Mouse (Mus musculus): Measurements from ENCODE around the gene Abi2. TPM values are rescaled to one million over a fixed set of nuclear protein-coding genes. Genes with fewer than 3 reads are reported as not detected.

The Abi2 gene
- polyA plus RNA-seq, 1 experiment from 2014 or later: 15.5 TPM

DNA sequence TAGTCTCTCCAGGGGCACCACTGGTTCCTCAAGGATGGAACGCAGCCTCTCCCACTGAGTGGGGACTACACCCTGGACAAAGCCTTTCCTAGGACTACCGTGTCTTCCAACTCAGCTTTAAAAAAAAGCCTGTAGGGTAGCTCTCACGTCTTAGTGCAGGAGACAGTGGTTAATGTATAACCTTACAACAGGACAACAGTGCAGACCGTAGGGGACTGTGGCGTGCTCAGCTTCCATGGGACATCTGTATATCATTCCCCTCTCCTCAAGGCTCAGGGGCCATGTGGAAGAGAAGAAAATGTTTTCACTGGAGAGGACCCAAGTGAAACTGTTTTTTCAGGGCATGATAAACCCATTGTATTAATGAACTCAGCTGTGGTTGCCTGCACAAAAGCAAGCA lies 83.0 kb downstream of the Abi2 start:
- no peaks in the 10 kb centered on the region for H3K4me1 ChIP-seq (replicated peaks)
- H3K4me2 ChIP-seq (replicated peaks): no peak overlapping the region
- WGBS: 65% methylated on average over 5 of the region's 5 CpGs
- no peak overlapping the region for H3K9ac ChIP-seq
- peaks cover 18% of the 10 kb centered on the region for H3K36me3 ChIP-seq
- no peak overlapping the region for H3K27ac ChIP-seq
- no peak overlapping the region for H3K4me3 ChIP-seq (replicated peaks)
- no peaks in the 10 kb centered on the region for H3K27me3 ChIP-seq (replicated peaks)
- H3K9me3 ChIP-seq: no peaks in the 10 kb centered on the region
- peak; percentile 49; the same call in 1 of the 2 replicates for ATAC-seq

DNA sequence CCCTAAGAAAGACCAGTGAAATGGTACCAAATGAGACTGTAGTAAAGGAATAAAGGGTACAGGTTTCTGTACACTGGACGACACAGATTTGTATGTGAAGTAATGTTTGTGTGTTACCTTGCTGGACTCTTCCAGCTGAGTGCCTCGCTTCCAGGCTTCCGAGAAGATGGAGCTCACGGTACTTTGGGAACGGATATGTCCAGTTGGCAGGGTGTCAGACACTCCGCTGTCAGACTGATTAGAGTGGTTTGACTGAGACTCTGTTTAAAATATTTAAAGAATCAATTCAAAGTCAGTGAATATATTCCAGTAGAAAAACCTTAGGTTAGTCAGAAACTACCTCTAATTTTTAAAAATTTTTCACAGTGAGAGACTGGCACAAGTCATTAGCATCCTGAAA lies 84.0 kb downstream of the Abi2 start:
- H3K36me3 ChIP-seq: peaks cover 18% of the 10 kb centered on the region
- H3K4me1 ChIP-seq (replicated peaks): no peaks in the 10 kb centered on the region
- H3K9me3 ChIP-seq: no peaks in the 10 kb centered on the region
- no peak overlapping the region for H3K4me2 ChIP-seq (replicated peaks)
- no peak overlapping the region for H3K27ac ChIP-seq
- WGBS: 88% methylated on average over 6 of the region's 6 CpGs
- ATAC-seq: no peak
- H3K4me3 ChIP-seq (replicated peaks): no peak overlapping the region
- no peak overlapping the region for H3K9ac ChIP-seq
- H3K27me3 ChIP-seq (replicated peaks): no peaks in the 10 kb centered on the region

DNA sequence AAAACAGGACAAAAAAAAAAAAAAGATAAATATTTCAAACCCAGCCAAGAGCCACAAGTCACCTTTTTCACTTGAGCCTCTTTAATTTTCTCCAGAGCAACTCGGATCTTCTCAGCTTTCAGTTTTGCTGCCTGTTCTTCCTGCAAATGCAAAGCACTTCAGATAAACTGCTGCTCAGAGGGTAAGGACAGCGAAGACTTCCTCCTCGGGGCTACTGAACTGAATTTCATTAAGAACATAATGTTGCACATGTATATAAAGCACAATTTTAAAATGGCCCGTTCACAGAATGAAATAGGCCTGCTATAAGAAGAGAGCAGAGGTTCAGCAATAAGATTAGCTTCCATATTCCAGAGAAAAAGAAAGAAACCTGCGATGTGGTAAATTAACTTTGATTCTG lies 94.0 kb downstream of the Abi2 start:
- no peak overlapping the region for H3K27ac ChIP-seq
- WGBS: 72% methylated on average over 5 of the region's 5 CpGs
- ATAC-seq: no peak
- H3K4me1 ChIP-seq (replicated peaks): no peaks in the 10 kb centered on the region
- H3K9me3 ChIP-seq: no peaks in the 10 kb centered on the region
- H3K4me2 ChIP-seq (replicated peaks): no peak overlapping the region
- H3K9ac ChIP-seq: no peak overlapping the region
- H3K36me3 ChIP-seq: 0 out of 2 replicates have a peak, but pooled peaks cover 7% of the 10 kb centered on the region
- no peak overlapping the region for H3K4me3 ChIP-seq (replicated peaks)
- H3K27me3 ChIP-seq (replicated peaks): no peaks in the 10 kb centered on the region

GRCm38 (mm10) chr1:60510584-60510983 lies 101.2 kb downstream of the Abi2 start:
- no peaks in the 10 kb centered on the region for H3K4me1 ChIP-seq (replicated peaks)
- no peaks in the 10 kb centered on the region for H3K9me3 ChIP-seq
- H3K9ac ChIP-seq: no peak overlapping the region
- WGBS: 49% methylated on average over 2 of the region's 2 CpGs
- no peaks in the 10 kb centered on the region for H3K27me3 ChIP-seq (replicated peaks)
- H3K36me3 ChIP-seq: no peaks in the 10 kb centered on the region
- H3K27ac ChIP-seq: no peak overlapping the region
- ATAC-seq: no peak
- H3K4me2 ChIP-seq (replicated peaks): no peak overlapping the region
- H3K4me3 ChIP-seq (replicated peaks): no peak overlapping the region

GRCm38 (mm10) chr1:60530107-60530506 lies 120.7 kb downstream of the Abi2 start:
- Histone ChIP-seq H3K36me3 (peaks cover 13% of the 10 kb centered on the region), H3K4me1 (replicated peaks) (no peaks in the 10 kb centered on the region), H3K9ac (no peak overlapping the region), H3K27ac (no peak overlapping the region), H3K27me3 (replicated peaks) (no peaks in the 10 kb centered on the region), H3K9me3 (no peaks in the 10 kb centered on the region), H3K4me3 (replicated peaks) (no peak overlapping the region), H3K4me2 (replicated peaks) (no peak overlapping the region)
- WGBS: 88% methylated on average over 6 of the region's 6 CpGs
- ATAC-seq: no peak

DNA sequence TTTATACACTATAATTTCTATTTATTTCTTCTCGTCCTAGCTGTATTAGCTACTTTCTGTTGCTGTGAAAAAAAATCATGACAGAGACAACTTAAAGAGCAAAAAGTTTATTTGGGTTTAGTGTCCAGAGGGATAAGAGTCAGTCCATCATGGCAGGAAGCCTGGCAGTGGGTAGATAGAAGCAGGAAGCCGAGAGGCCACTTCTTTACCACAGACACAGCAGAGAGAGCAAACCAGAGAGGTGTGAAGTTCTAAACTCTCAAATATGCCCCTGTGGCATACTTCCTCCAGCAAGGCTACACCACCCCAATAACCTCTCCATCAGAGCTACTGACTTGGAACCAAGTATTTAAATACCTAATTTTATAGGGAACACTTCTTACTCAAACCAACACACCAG lies 121.2 kb downstream of the Abi2 start:
- H3K9ac ChIP-seq: no peak overlapping the region
- no peak overlapping the region for H3K27ac ChIP-seq
- H3K27me3 ChIP-seq (replicated peaks): no peaks in the 10 kb centered on the region
- H3K4me2 ChIP-seq (replicated peaks): no peak overlapping the region
- no peaks in the 10 kb centered on the region for H3K4me1 ChIP-seq (replicated peaks)
- peaks cover 9% of the 10 kb centered on the region for H3K36me3 ChIP-seq
- 84% methylated on average over 2 of the region's 2 CpGs for WGBS
- H3K9me3 ChIP-seq: no peaks in the 10 kb centered on the region
- ATAC-seq: no peak
- H3K4me3 ChIP-seq (replicated peaks): no peak overlapping the region

Other genes with a start within 250 kb of the Abi2 start
- gene Nbeal1, start 229.0 kb upstream of the Abi2 start, polyA plus RNA-seq (2015; fragmentation: Nextera tagmentation; extraction: Ambion mirVana): 5.2 and 6.1 TPM in 2 replicates
- 21.4 and 21.8 TPM in 2 replicates for gene Cyp20a1, start 66.3 kb upstream of the Abi2 start, polyA plus RNA-seq (2015; fragmentation: Nextera tagmentation; extraction: Ambion mirVana)
- 26.5 and 28.6 TPM in 2 replicates for gene Raph1, start 157.5 kb downstream of the Abi2 start, polyA plus RNA-seq (2015; fragmentation: Nextera tagmentation; extraction: Ambion mirVana)

Measured in intestine, embryonic 15.5 days (tissue).